Mouse (Mus musculus) adrenal gland, adult (tissue): ENCODE results near the gene Rfc1.

Experiments used
- DNase-seq, 2 experiments: peaks; one replicate each; pipeline ENCODE4 v3.0.0; 2022 to 2023; ENCODE audit warnings: low spot score in 1 of 2; ENCODE audit not compliant: inconsistent age in 2 of 2

The Rfc1 gene

DNA sequence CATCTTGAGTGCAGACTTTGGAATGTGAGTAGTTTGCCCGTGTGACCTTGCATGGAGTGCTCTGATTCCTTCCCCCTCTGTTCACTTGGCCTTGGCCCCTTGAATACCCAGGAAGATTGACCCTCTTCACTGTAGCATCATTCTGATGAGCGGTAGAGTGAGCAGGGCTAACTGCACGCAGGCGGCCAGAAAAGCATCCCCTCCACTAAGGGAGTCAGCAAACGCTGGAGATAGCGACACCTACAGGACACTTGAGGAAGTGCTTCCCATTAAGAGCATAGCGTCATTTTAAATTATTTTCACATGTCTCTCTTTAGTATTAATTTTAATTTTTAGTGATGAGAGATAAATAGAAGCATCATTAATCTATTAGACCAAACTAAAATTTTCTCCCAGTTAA lies 122.1 kb downstream of the Rfc1 start:
- peak; percentile 18 to 75 for DNase-seq
